Mouse (Mus musculus) liver (tissue): ENCODE data around the gene Tarm1.

Experiments used
- DNase-seq: peaks from one replicate; pipeline ENCODE4 v3.0.0-alpha.2; 2020; ENCODE audit warnings: mixed read lengths

Gene Tarm1

GRCm38 (mm10) chr7:3439984-3440383 lies 62.4 kb downstream of the Tarm1 start:
- DNase-seq = no peak

- DNase-seq = no peak
These were observed 64.5 kb downstream of the Tarm1 start for GRCm38 (mm10) chr7:3437941-3438340.
